14 mouse cellular contexts compared by ENCODE assay signal in the genomic region with DNA sequence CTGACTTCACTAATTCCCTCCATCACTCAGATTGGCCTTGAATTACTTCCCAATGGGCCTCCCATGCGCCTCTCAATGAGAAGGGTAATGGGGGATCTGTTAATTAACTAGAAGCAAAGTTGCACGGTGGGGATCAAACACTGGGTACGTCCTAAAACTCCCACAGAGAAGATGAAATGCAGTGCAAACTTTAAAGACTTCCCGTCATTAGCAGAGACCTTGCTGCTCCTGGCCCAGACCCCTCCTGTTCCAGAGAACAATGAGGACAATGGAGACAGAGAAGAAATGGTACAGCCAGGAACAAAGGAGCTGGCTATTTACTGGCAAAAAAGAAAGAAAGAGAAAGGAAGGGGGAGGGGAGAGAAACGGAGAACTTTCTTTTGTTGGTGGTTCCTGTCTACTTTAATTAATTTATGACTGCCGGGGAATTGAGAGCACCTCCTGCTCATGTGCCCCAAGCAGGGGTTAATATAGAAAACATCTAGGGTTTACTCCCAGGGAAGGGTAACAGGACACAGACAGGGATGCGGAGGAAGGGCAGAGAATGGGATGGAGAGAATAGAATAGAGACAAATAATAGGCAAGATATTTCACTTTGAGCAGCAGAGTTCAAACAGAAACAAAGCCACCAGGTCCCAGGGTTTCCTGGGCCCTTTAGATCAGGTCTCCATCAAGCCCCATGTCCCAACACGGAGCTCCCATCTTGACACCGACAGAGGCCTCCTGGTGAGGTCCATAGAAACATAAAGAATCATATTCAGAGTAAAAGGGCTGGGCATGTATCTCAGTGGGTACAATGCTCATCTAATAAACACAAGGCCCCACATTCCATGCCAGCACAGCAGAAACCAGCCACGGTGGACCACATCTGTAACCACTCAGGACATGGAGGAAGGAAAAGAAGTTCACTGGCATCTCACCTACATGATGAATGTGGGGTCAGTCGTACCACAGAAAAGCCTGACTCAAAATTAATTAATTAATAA.
DNase-seq lines count a peak whose midpoint lies in the region; ATAC-seq lines count a peak whose summit lies in the region.
"Had no signal": no experiment of that assay in that cellular context is flagged by ENCODE, and none has a peak within 500 bp of the region (broad histone marks: within the 10 kb centered on the region; RNA-seq: fewer than 3 reads in every experiment).

No protein-coding gene starts in this region.

- H3K4me2 ChIP-seq in forebrain, embryonic 16.5 days (ENCODE audit: low read length), result no peak overlapping the region
- 0 out of 2 replicates have a peak overlapping the region, but pooled peaks have one; percentile 14 for H3K4me2 ChIP-seq in forebrain, embryonic 13.5 days
- H3K4me2 ChIP-seq in midbrain, embryonic 15.5 days, result no peak overlapping the region
- H3K4me2 ChIP-seq: lung, embryonic 14.5 days had no signal

- peaks cover 34% of the 10 kb centered on the region for H3K4me1 ChIP-seq in forebrain, embryonic 10.5 days
- peaks cover 24% of the 10 kb centered on the region for H3K4me1 ChIP-seq in forebrain, embryonic 16.5 days (replicated peaks; ENCODE audit: control insufficient read depth, insufficient read depth, low read length)
- peaks cover 24% of the 10 kb centered on the region for H3K4me1 ChIP-seq in forebrain, embryonic 13.5 days
- H3K4me1 ChIP-seq in midbrain, embryonic 15.5 days, result peaks cover 8% of the 10 kb centered on the region; the same call in 1 of the 2 replicates

- H3K27me3 ChIP-seq in forebrain, embryonic 10.5 days (ENCODE audit: poor library complexity, severe bottlenecking), result peaks cover 70% of the 10 kb centered on the region
- no peaks in the 10 kb centered on the region for H3K27me3 ChIP-seq in forebrain, embryonic 16.5 days (replicated peaks; ENCODE audit: control insufficient read depth, insufficient read depth, low read length)
- no peaks in the 10 kb centered on the region; the same call in none of the 2 replicates for H3K27me3 ChIP-seq in forebrain, embryonic 13.5 days
- no peaks in the 10 kb centered on the region for H3K27me3 ChIP-seq in midbrain, embryonic 15.5 days (replicated peaks)

- peak; percentile 57 for DNase-seq in forebrain, embryonic 10.5 days (ENCODE audit: extremely low spot score, low spot score)
- peak; percentile 22 for DNase-seq in Muller cell, postnatal 12 days (ENCODE audit: inconsistent ontology term)
- DNase-seq in testis, postnatal 10 days (ENCODE audit: low spot score), result no peak
- DNase-seq in left cerebral cortex, adult 9 months (ENCODE audit: low spot score in 2 of 2), result no peak
- DNase-seq: heart, postnatal 4 days; kidney, adult 2 months; left cerebral cortex, postnatal 4 days; lung, embryonic 14.5 days had no signal

- H3K36me3 ChIP-seq in forebrain, embryonic 10.5 days (replicated peaks), result no peaks in the 10 kb centered on the region
- no peaks in the 10 kb centered on the region for H3K36me3 ChIP-seq in forebrain, embryonic 16.5 days (ENCODE audit: control insufficient read depth, insufficient read depth)
- no peaks in the 10 kb centered on the region for H3K36me3 ChIP-seq in forebrain, embryonic 13.5 days (ENCODE audit: poor library complexity, severe bottlenecking)
- H3K36me3 ChIP-seq in midbrain, embryonic 15.5 days (replicated peaks), result no peaks in the 10 kb centered on the region

- no peak for ATAC-seq in forebrain, embryonic 16.5 days
- peak; percentile 57; the same call in 1 of the 2 replicates for ATAC-seq in forebrain, embryonic 13.5 days
- ATAC-seq in midbrain, embryonic 15.5 days (replicated peaks), result peak; percentile 58
- ATAC-seq in CD4-positive, CD25-positive, alpha-beta regulatory T cell, adult 4 months, result no peak

- peak overlapping the region; percentile 19; the same call in 1 of the 2 replicates for H3K4me3 ChIP-seq in forebrain, embryonic 10.5 days
- H3K4me3 ChIP-seq in forebrain, embryonic 16.5 days (replicated peaks; ENCODE audit: low read length), result no peak overlapping the region
- no peak overlapping the region for H3K4me3 ChIP-seq in forebrain, embryonic 13.5 days
- no peak overlapping the region for H3K4me3 ChIP-seq in midbrain, embryonic 15.5 days
- H3K4me3 ChIP-seq: layer of hippocampus, adult 2 months had no signal

- H3K27ac ChIP-seq in forebrain, embryonic 10.5 days, result peak overlapping the region; percentile 66
- no peak overlapping the region for H3K27ac ChIP-seq in forebrain, embryonic 16.5 days (ENCODE audit: low read length)
- no peak overlapping the region for H3K27ac ChIP-seq in forebrain, embryonic 13.5 days
- H3K27ac ChIP-seq in midbrain, embryonic 15.5 days, result no peak overlapping the region
- H3K27ac ChIP-seq: layer of hippocampus, adult 2 months; stomach, postnatal 0 days had no signal

- WGBS in forebrain, embryonic 10.5 days, result 20% methylated on average over 11 of the region's 11 CpGs
- 15% methylated on average over 11 of the region's 11 CpGs for WGBS in forebrain, embryonic 16.5 days
- 13% methylated on average over 11 of the region's 11 CpGs for WGBS in forebrain, embryonic 13.5 days
- 18% methylated on average over 11 of the region's 11 CpGs for WGBS in midbrain, embryonic 15.5 days

- H3K9me3 ChIP-seq in forebrain, embryonic 10.5 days, result no peaks in the 10 kb centered on the region
- H3K9me3 ChIP-seq in forebrain, embryonic 16.5 days (ENCODE audit: control insufficient read depth, low read length), result no peaks in the 10 kb centered on the region
- no peaks in the 10 kb centered on the region for H3K9me3 ChIP-seq in forebrain, embryonic 13.5 days (replicated peaks)
- no peaks in the 10 kb centered on the region for H3K9me3 ChIP-seq in midbrain, embryonic 15.5 days

- H3K9ac ChIP-seq in forebrain, embryonic 16.5 days (replicated peaks; ENCODE audit: low read depth, low read length), result no peak overlapping the region
- no peak overlapping the region for H3K9ac ChIP-seq in forebrain, embryonic 13.5 days
- H3K9ac ChIP-seq in midbrain, embryonic 15.5 days, result no peak overlapping the region
- H3K9ac ChIP-seq: lung, embryonic 14.5 days had no signal

Comparison
In these comparisons a context has a peak if more than half of its experiments do, and no peak if none do; other contexts are left out.
1. ATAC-seq: peak in forebrain, embryonic 13.5 days (single experiment) and midbrain, embryonic 15.5 days (single experiment); none in forebrain, embryonic 16.5 days (single experiment) and CD4-positive, CD25-positive, alpha-beta regulatory T cell, adult 4 months (single experiment).
2. DNase-seq: peak in forebrain, embryonic 10.5 days (single experiment) and Muller cell, postnatal 12 days (single experiment); none in testis, postnatal 10 days (single experiment) and left cerebral cortex, adult 9 months (0 of 2).